Mouse (Mus musculus) forebrain, embryonic 16.5 days (tissue): ENCODE data around the gene Myct1. TPM values are rescaled to one million over a fixed set of nuclear protein-coding genes. Genes with fewer than 3 reads are reported as not detected.
A peak's percentile ranks its signal among the peaks of the same experiment; 100 is the strongest.

ENCODE experiments used
- ATAC-seq: fragments of 200-750 bp; cut with Nextera tagmentation; 2 replicates; pipeline ENCODE4 v1.8.0; 2017; ENCODE audit warnings: mild to moderate bottlenecking, moderate library complexity
- H3K27ac ChIP-seq: fragments of 300-500 bp; sonication (generic); 2 replicates; pipeline ENCODE4 v1.5.1; 2014; ENCODE audit warnings: low read length, control low read depth
- H3K27me3 ChIP-seq: fragments of 300-500 bp; sonication (generic); replicated peaks from 2 replicates; pipeline ENCODE4 v1.6.1; 2014; ENCODE audit warnings: low read length; ENCODE audit not compliant: control insufficient read depth, insufficient read depth
- H3K36me3 ChIP-seq: fragments of 300-500 bp; sonication (generic); 2 replicates; pipeline ENCODE4 v1.6.1; 2014; ENCODE audit not compliant: control insufficient read depth, insufficient read depth
- H3K4me1 ChIP-seq: fragments of 300-500 bp; sonication (generic); replicated peaks from 2 replicates; pipeline ENCODE4 v1.6.1; 2014; ENCODE audit warnings: low read length; ENCODE audit not compliant: control insufficient read depth, insufficient read depth
- H3K4me2 ChIP-seq: fragments of 300-500 bp; sonication (generic); 2 replicates; pipeline ENCODE4 v1.6.1; 2014; ENCODE audit warnings: mild to moderate bottlenecking, low read length, control low read depth
- H3K4me3 ChIP-seq: fragments of 300-500 bp; sonication (generic); replicated peaks from 2 replicates; pipeline ENCODE4 v1.5.1; 2014; ENCODE audit warnings: mild to moderate bottlenecking, low read length, control low read depth
- H3K9ac ChIP-seq: fragments of 300-500 bp; sonication (generic); replicated peaks from 2 replicates; pipeline ENCODE4 v1.6.1; 2014; ENCODE audit warnings: low read depth, low read length, control low read depth
- H3K9me3 ChIP-seq: fragments of 300-500 bp; sonication (generic); 2 replicates; pipeline ENCODE4 v1.6.1; 2016; ENCODE audit warnings: low read length; ENCODE audit not compliant: control insufficient read depth
- WGBS: fragments of 180-500 bp; shearing (Covaris S2); extraction: QIAGEN DNeasy Blood & Tissue Kit; methylation state at CpG from one replicate; pipeline ENCODE4 v1.1.7; 2014; 5-methylcytosine and 5-hydroxymethylcytosine counted together
- polyA plus RNA-seq: library from polyadenylated mRNA; unstranded; fragments of >200 nt; fragmentation: Nextera tagmentation; extraction: Ambion mirVana; gene quantifications from 2 replicates; pipeline ENCODE4 v1.2.1, GENCODE M21; 2015

Gene Myct1
- polyA plus RNA-seq, 1 experiment from 2014 or later: 0.61 TPM

GRCm38 (mm10) chr10:5600123-5600522 lies 6.5 kb downstream of the Myct1 start:
- Histone ChIP-seq H3K4me1 (no peaks in the 10 kb centered on the region), H3K27me3 (no peaks in the 10 kb centered on the region), H3K4me3 (no peak overlapping the region), H3K36me3 (no peaks in the 10 kb centered on the region), H3K27ac (no peak overlapping the region), H3K9ac (no peak overlapping the region), H3K4me2 (no peak overlapping the region), H3K9me3 (no peaks in the 10 kb centered on the region)
- peak; percentile 89 for ATAC-seq
- 21% methylated on average over 7 of the region's 7 CpGs for WGBS

- Histone ChIP-seq H3K27me3 (no peaks in the 10 kb centered on the region), H3K4me1 (no peaks in the 10 kb centered on the region), H3K27ac (no peak overlapping the region), H3K4me3 (no peak overlapping the region), H3K36me3 (no peaks in the 10 kb centered on the region), H3K9ac (no peak overlapping the region), H3K4me2 (no peak overlapping the region), H3K9me3 (no peaks in the 10 kb centered on the region)
- no peak for ATAC-seq
- WGBS: 90% methylated on average over 10 of the region's 10 CpGs
Observed at GRCm38 (mm10) chr10:5603512-5603911, 9.9 kb downstream of the Myct1 start.

GRCm38 (mm10) chr10:5604371-5604770 lies 10.8 kb downstream of the Myct1 start:
- no peak for ATAC-seq
- H3K27me3 ChIP-seq: no peaks in the 10 kb centered on the region
- WGBS: 97% methylated on average over 13 of the region's 13 CpGs

GRCm38 (mm10) chr10:5608874-5609273 lies 15.3 kb downstream of the Myct1 start:
- Histone ChIP-seq H3K9ac (no peak overlapping the region), H3K36me3 (no peaks in the 10 kb centered on the region), H3K4me3 (no peak overlapping the region), H3K9me3 (no peaks in the 10 kb centered on the region), H3K27me3 (no peaks in the 10 kb centered on the region), H3K4me2 (no peak overlapping the region), H3K27ac (no peak overlapping the region), H3K4me1 (no peaks in the 10 kb centered on the region)
- 82% methylated on average over 3 of the region's 3 CpGs for WGBS
- ATAC-seq: no peak

More at GRCm38 (mm10) chr10:5604371-5604770, 10.8 kb downstream of the Myct1 start:
- H3K9ac ChIP-seq: no peak overlapping the region
- no peaks in the 10 kb centered on the region for H3K9me3 ChIP-seq
- no peak overlapping the region for H3K4me3 ChIP-seq
- no peak overlapping the region for H3K27ac ChIP-seq
- no peaks in the 10 kb centered on the region for H3K4me1 ChIP-seq
- H3K36me3 ChIP-seq: no peaks in the 10 kb centered on the region
- H3K4me2 ChIP-seq: no peak overlapping the region

GRCm38 (mm10) chr10:5615186-5616040 lies 21.8 kb downstream of the Myct1 start:
- H3K4me2 ChIP-seq: no peak overlapping the region
- 57% methylated on average over 13 of the region's 13 CpGs for WGBS
- no peak overlapping the region for H3K9ac ChIP-seq
- peak; percentile 65 for ATAC-seq
- no peaks in the 10 kb centered on the region for H3K27me3 ChIP-seq
- no peak overlapping the region; the same call in 1 of the 2 replicates for H3K27ac ChIP-seq
- H3K4me3 ChIP-seq: no peak overlapping the region
- H3K9me3 ChIP-seq: no peaks in the 10 kb centered on the region
- no peaks in the 10 kb centered on the region for H3K36me3 ChIP-seq
- 0 out of 2 replicates have a peak, but pooled peaks cover 2% of the 10 kb centered on the region for H3K4me1 ChIP-seq

- no peak overlapping the region for H3K4me3 ChIP-seq
- H3K4me1 ChIP-seq: no peaks in the 10 kb centered on the region
- H3K27ac ChIP-seq: no peak overlapping the region
- H3K9me3 ChIP-seq: peaks cover 2% of the 10 kb centered on the region; the same call in 1 of the 2 replicates
- H3K9ac ChIP-seq: no peak overlapping the region
- no peaks in the 10 kb centered on the region for H3K27me3 ChIP-seq
- no peak; the same call in 1 of the 2 replicates for ATAC-seq
- H3K4me2 ChIP-seq: no peak overlapping the region
- WGBS: 66% methylated on average over 5 of the region's 5 CpGs
- H3K36me3 ChIP-seq: no peaks in the 10 kb centered on the region
Observed at GRCm38 (mm10) chr10:5626268-5626667, 32.7 kb downstream of the Myct1 start.

GRCm38 (mm10) chr10:5633672-5634200 lies 40.2 kb downstream of the Myct1 start:
- no peaks in the 10 kb centered on the region for H3K36me3 ChIP-seq
- H3K4me3 ChIP-seq: no peak overlapping the region
- peaks cover 2% of the 10 kb centered on the region; the same call in 1 of the 2 replicates for H3K9me3 ChIP-seq
- 85% methylated on average over 4 of the region's 4 CpGs for WGBS
- no peak overlapping the region for H3K4me2 ChIP-seq
- no peaks in the 10 kb centered on the region for H3K27me3 ChIP-seq
- H3K27ac ChIP-seq: no peak overlapping the region
- H3K4me1 ChIP-seq: no peaks in the 10 kb centered on the region
- no peak for ATAC-seq
- H3K9ac ChIP-seq: no peak overlapping the region

GRCm38 (mm10) chr10:5634336-5634735 lies 40.8 kb downstream of the Myct1 start:
- H3K4me2 ChIP-seq: no peak overlapping the region
- no peaks in the 10 kb centered on the region for H3K9me3 ChIP-seq
- WGBS: 30% methylated on average over 1 of the region's 1 CpGs
- ATAC-seq: peak; percentile 79
- no peak overlapping the region for H3K4me3 ChIP-seq
- H3K4me1 ChIP-seq: no peaks in the 10 kb centered on the region
- no peaks in the 10 kb centered on the region for H3K36me3 ChIP-seq
- H3K27ac ChIP-seq: no peak overlapping the region
- H3K27me3 ChIP-seq: no peaks in the 10 kb centered on the region
- no peak overlapping the region for H3K9ac ChIP-seq

GRCm38 (mm10) chr10:5637322-5637721 lies 43.7 kb downstream of the Myct1 start:
- Histone ChIP-seq H3K9me3 (no peaks in the 10 kb centered on the region), H3K27ac (no peak overlapping the region)

More at GRCm38 (mm10) chr10:5637322-5637721, 43.7 kb downstream of the Myct1 start:
- H3K4me2 ChIP-seq: no peak overlapping the region
- no peaks in the 10 kb centered on the region for H3K4me1 ChIP-seq
- H3K36me3 ChIP-seq: no peaks in the 10 kb centered on the region
- no peaks in the 10 kb centered on the region for H3K27me3 ChIP-seq
- no peak for ATAC-seq
- WGBS: 83% methylated on average over 4 of the region's 4 CpGs
- no peak overlapping the region for H3K9ac ChIP-seq
- no peak overlapping the region for H3K4me3 ChIP-seq
